ENCODE assay signal across 8 mouse cellular contexts in the genomic region with DNA sequence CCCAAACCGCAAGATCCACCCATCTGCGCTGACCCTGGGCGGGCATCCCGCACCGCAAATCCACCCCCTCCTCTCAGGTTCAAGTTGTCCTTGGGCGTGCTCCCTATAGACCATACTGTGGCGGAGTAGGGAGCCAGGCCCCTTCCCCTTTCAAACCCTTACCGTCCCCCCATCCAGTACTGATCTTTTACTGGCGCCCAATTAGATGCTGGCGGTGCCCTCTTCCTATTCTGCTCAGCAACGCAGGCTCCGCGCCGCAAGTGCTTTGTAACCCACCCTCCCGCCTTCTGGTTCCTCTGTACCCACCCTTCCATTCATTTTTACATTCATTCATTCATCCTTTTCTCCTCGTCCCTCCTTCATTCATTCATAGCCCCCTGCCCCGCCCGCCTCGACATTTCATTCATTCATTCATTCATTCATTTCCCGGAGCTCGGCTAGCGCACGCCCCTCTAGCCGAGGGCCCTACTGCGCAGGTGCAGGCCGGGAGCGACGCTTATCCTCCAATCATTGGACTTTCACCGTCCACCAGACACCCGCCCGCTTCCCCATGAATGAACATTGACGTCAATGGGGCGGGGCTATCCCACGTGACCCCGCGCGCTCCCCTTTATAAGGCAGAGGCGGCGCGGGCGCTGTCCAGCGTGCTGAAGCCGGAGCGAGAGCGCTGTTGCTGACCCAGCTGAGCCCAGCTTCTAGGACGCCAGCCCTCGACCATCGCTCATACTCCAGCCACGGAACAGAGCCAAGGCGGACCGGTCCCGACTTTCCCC. TPM values are rescaled to one million over a fixed set of nuclear protein-coding genes. Genes with fewer than 3 reads are reported as not detected.
A peak's percentile ranks its signal among the peaks of the same experiment; 100 is the strongest.
DNase-seq lines count a peak whose midpoint lies in the region; ATAC-seq and TF ChIP-seq lines count a peak whose summit lies in the region.

No protein-coding gene starts in this region.

- under 1% methylated on average over 52 of the region's 52 CpGs for WGBS in forebrain, embryonic 10.5 days
- under 1% methylated on average over 52 of the region's 52 CpGs for WGBS in heart, embryonic 15.5 days
- WGBS in liver, embryonic 12.5 days (ENCODE audit: insufficient replicate concordance) = 3% methylated on average over 52 of the region's 52 CpGs

- H3K27ac ChIP-seq in CH12.LX (ENCODE audit: insufficient read depth, low read depth) = no peak overlapping the region
- H3K27ac ChIP-seq in forebrain, embryonic 10.5 days = no peak overlapping the region
- no peak overlapping the region for H3K27ac ChIP-seq in heart, embryonic 15.5 days
- no peak overlapping the region for H3K27ac ChIP-seq in liver, embryonic 12.5 days

- no peak overlapping the region for H3K9ac ChIP-seq in CH12.LX (ENCODE audit: insufficient read depth, low read depth)
- no peak overlapping the region for H3K9ac ChIP-seq in heart, embryonic 15.5 days
- peak overlapping the region; percentile 30; the same call in 1 of the 2 replicates for H3K9ac ChIP-seq in liver, embryonic 12.5 days

- H3K79me2 ChIP-seq in CH12.LX (replicated peaks; ENCODE audit: control insufficient read depth, extremely low read depth, insufficient read depth, poor library complexity, severe bottlenecking) = no peaks in the 10 kb centered on the region

- no peak for TF ChIP-seq CTCF in CH12.LX (conservative IDR thresholded peaks at IDR 0.05 in 1 of 2, IDR thresholded peaks at IDR 0.05 in 1 of 2; ENCODE audit: low read depth in 2 of 2, low read length in 2 of 2)

- peak overlapping the region; percentile 60 for H3K4me2 ChIP-seq in CH12.LX (ENCODE audit: insufficient read depth, low read depth, poor library complexity, severe bottlenecking)
- peak overlapping the region; percentile 66 for H3K4me2 ChIP-seq in heart, embryonic 15.5 days
- peak overlapping the region; percentile 71 for H3K4me2 ChIP-seq in liver, embryonic 12.5 days

- TF ChIP-seq POLR2A in CH12.LX (IDR thresholded peaks at IDR 0.05; ENCODE audit: low read depth, low read length) = no peak; the same call in 1 of the 2 replicates

- ATAC-seq in heart, embryonic 15.5 days (replicated peaks; ENCODE audit: insufficient number of reproducible peaks, insufficient read depth, low FRiP score, low read depth) = peak; percentile 70
- ATAC-seq in liver, embryonic 12.5 days = peak; percentile 57

- H3K27me3 ChIP-seq in CH12.LX (replicated peaks) = peaks cover 66% of the 10 kb centered on the region
- H3K27me3 ChIP-seq in forebrain, embryonic 10.5 days (ENCODE audit: poor library complexity, severe bottlenecking) = peaks cover 94% of the 10 kb centered on the region
- peaks cover 78% of the 10 kb centered on the region for H3K27me3 ChIP-seq in heart, embryonic 15.5 days
- peaks cover 87% of the 10 kb centered on the region for H3K27me3 ChIP-seq in liver, embryonic 12.5 days (replicated peaks)
- H3K27me3 ChIP-seq in splenic B cell, adult 2 months (ENCODE audit: control insufficient read depth, insufficient read depth, low read length, poor library complexity, severe bottlenecking) = no peaks in the 10 kb centered on the region; the same call in none of the 2 replicates

- H3K4me3 ChIP-seq in CH12.LX (replicated peaks in 1 of 3; ENCODE audit: low read depth in 2 of 3, low read length in 2 of 3, poor library complexity in 1 of 3) = peak overlapping the region in 2 of 3 experiments; percentile 10 to 22
- H3K4me3 ChIP-seq in forebrain, embryonic 10.5 days = peak overlapping the region; percentile 61
- peak overlapping the region; percentile 37 for H3K4me3 ChIP-seq in heart, embryonic 15.5 days
- H3K4me3 ChIP-seq in liver, embryonic 12.5 days = peak overlapping the region; percentile 38

- no peak for TF ChIP-seq EP300 in CH12.LX (IDR thresholded peaks at IDR 0.05; ENCODE audit: low read length)

- peaks cover 16% of the 10 kb centered on the region for H3K9me3 ChIP-seq in CH12.LX (replicated peaks; ENCODE audit: low read length)
- H3K9me3 ChIP-seq in forebrain, embryonic 10.5 days = no peaks in the 10 kb centered on the region
- no peaks in the 10 kb centered on the region for H3K9me3 ChIP-seq in heart, embryonic 15.5 days (replicated peaks)
- H3K9me3 ChIP-seq in liver, embryonic 12.5 days (replicated peaks) = no peaks in the 10 kb centered on the region

- H3K4me1 ChIP-seq in CH12.LX (ENCODE audit: control insufficient read depth in 1 of 2, insufficient read depth in 2 of 2) = peaks cover 16 to 37% of the 10 kb centered on the region in 2 experiments
- peaks cover 59% of the 10 kb centered on the region for H3K4me1 ChIP-seq in forebrain, embryonic 10.5 days
- H3K4me1 ChIP-seq in heart, embryonic 15.5 days (replicated peaks) = peaks cover 40% of the 10 kb centered on the region
- H3K4me1 ChIP-seq in liver, embryonic 12.5 days = peaks cover 54% of the 10 kb centered on the region

- no peak for TF ChIP-seq RAD21 in CH12.LX (IDR thresholded peaks at IDR 0.05; ENCODE audit: low read depth, low read length)

- peak; percentile 96 for DNase-seq in CH12.LX (ENCODE audit: extremely low read depth)
- peak; percentile 96 for DNase-seq in c-Kit-positive CD71-negative TER-119-negative erythroid progenitor cells, embryonic 14.5 days (ENCODE audit: low read depth)
- peak; percentile 97 for DNase-seq in forebrain, embryonic 10.5 days (ENCODE audit: extremely low spot score, low spot score)
- DNase-seq in kidney, postnatal 14 days = peak; percentile 97
- DNase-seq in naive thymus-derived CD4-positive, alpha-beta T cell, adult 2 months (ENCODE audit: low read depth) = peak; percentile 94
- DNase-seq in splenic B cell, adult 2 months (ENCODE audit: low read depth, low spot score) = peak; percentile 97

- in situ Hi-C loops in CH12.LX (cut with MboI; ENCODE audit: low pct_ligation_motif_present, low pct_unique_long_range_greater_than_20kb, low sequenced_read_pairs) = loop anchor here (10.0 kb wide), 1 partner anchor 85 kb away; a partner anchor contains a TSS

- dilution Hi-C loops in CH12.LX (cut with MboI; ENCODE audit: extremely low pct_ligation_motif_present, extremely low pct_unique_long_range_greater_than_20kb, low sequenced_read_pairs) = no loop called here

- H3K36me3 ChIP-seq in CH12.LX (replicated peaks in 1 of 2; ENCODE audit: control insufficient read depth in 1 of 2, insufficient read depth in 1 of 2, low read length in 1 of 2) = peaks cover 0 to 6% of the 10 kb centered on the region in 2 experiments
- H3K36me3 ChIP-seq in forebrain, embryonic 10.5 days (replicated peaks) = 0 out of 2 replicates have a peak, but pooled peaks cover under 1% of the 10 kb centered on the region
- no peaks in the 10 kb centered on the region for H3K36me3 ChIP-seq in heart, embryonic 15.5 days
- H3K36me3 ChIP-seq in liver, embryonic 12.5 days = no peaks in the 10 kb centered on the region
- H3K36me3 ChIP-seq in splenic B cell, adult 2 months (ENCODE audit: control insufficient read depth, insufficient read depth, low read length, poor library complexity, severe bottlenecking) = no peaks in the 10 kb centered on the region

TF ChIP-seq in CH12.LX, 34 proteins besides CTCF, POLR2A, EP300 and RAD21 (continues in another document):
- TF ChIP-seq JUND (conservative IDR thresholded peaks at IDR 0.05; ENCODE audit: low read depth, low read length) (no peak), MXI1 (IDR thresholded peaks at IDR 0.05; ENCODE audit: low read depth, low read length) (peak; percentile 99), RCOR1 (conservative IDR thresholded peaks at IDR 0.05; ENCODE audit: low read depth, low read length) (no peak), USF1 (IDR thresholded peaks at IDR 0.05; ENCODE audit: low read depth, low read length) (peak; percentile 95), MAFK (IDR thresholded peaks at IDR 0.05; ENCODE audit: insufficient replicate concordance, low read length) (no peak), NELFE (IDR thresholded peaks at IDR 0.05; ENCODE audit: low read depth, low read length) (no peak)

RNA-seq across cellular contexts. Expression of a gene that starts 3.6 kb away (rescaled TPM):
- 0.38 TPM in 1 of 2 replicates, not detected in the other for total RNA-seq in CH12.LX (2012; rRNA removed)
- total RNA-seq in CH12.LX (2014; rRNA removed) = not detected in 2 replicates
- polyA plus RNA-seq in CH12.LX (2012; ENCODE audit: insufficient read length, low read depth) = not detected in 2 replicates
- 0.35 TPM in 1 of 2 replicates, not detected in the other for polyA plus RNA-seq in forebrain, embryonic 10.5 days (2016; fragmentation: Nextera tagmentation; extraction: Ambion mirVana)
- 0.10 TPM in 1 of 2 replicates, not detected in the other for polyA plus RNA-seq in heart, embryonic 15.5 days (2015; fragmentation: Nextera tagmentation; extraction: Ambion mirVana)
- polyA plus RNA-seq in liver, embryonic 12.5 days (2016; fragmentation: Nextera tagmentation; extraction: Ambion mirVana) = not detected in 2 replicates

RNA-seq across cellular contexts. Expression of a gene that starts 16.1 kb away (rescaled TPM):
- total RNA-seq in CH12.LX (2012; rRNA removed) (98.8 and 113 TPM in 2 replicates), CH12.LX (2014; rRNA removed) (68.0 and 77.8 TPM in 2 replicates)
- 102 and 115 TPM in 2 replicates for polyA plus RNA-seq in CH12.LX (2012; ENCODE audit: insufficient read length, low read depth)
- polyA plus RNA-seq in forebrain, embryonic 10.5 days (2016; fragmentation: Nextera tagmentation; extraction: Ambion mirVana) = 195 and 198 TPM in 2 replicates
- 120 and 132 TPM in 2 replicates for polyA plus RNA-seq in heart, embryonic 15.5 days (2015; fragmentation: Nextera tagmentation; extraction: Ambion mirVana)
- 119 and 121 TPM in 2 replicates for polyA plus RNA-seq in liver, embryonic 12.5 days (2016; fragmentation: Nextera tagmentation; extraction: Ambion mirVana)

RNA-seq across cellular contexts. Expression of a gene that starts 42.0 kb away (rescaled TPM):
- total RNA-seq in CH12.LX (2012; rRNA removed) (60.1 and 67.3 TPM in 2 replicates), CH12.LX (2014; rRNA removed) (36.8 and 39.6 TPM in 2 replicates)
- 83.5 and 99.2 TPM in 2 replicates for polyA plus RNA-seq in CH12.LX (2012; ENCODE audit: insufficient read length, low read depth)
- polyA plus RNA-seq in forebrain, embryonic 10.5 days (2016; fragmentation: Nextera tagmentation; extraction: Ambion mirVana) = 102 and 107 TPM in 2 replicates
- polyA plus RNA-seq in heart, embryonic 15.5 days (2015; fragmentation: Nextera tagmentation; extraction: Ambion mirVana) = 79.5 and 79.9 TPM in 2 replicates
- 67.0 and 68.7 TPM in 2 replicates for polyA plus RNA-seq in liver, embryonic 12.5 days (2016; fragmentation: Nextera tagmentation; extraction: Ambion mirVana)

RNA-seq across cellular contexts. Expression of a gene that starts 42.2 kb away (rescaled TPM):
- total RNA-seq in CH12.LX (2012; rRNA removed) = 0.34 and 0.51 TPM in 2 replicates
- 0.84 and 1.8 TPM in 2 replicates for total RNA-seq in CH12.LX (2014; rRNA removed)
- polyA plus RNA-seq in CH12.LX (2012; ENCODE audit: insufficient read length, low read depth) = 0.44 and 0.61 TPM in 2 replicates
- 0.10 and 0.17 TPM in 2 replicates for polyA plus RNA-seq in forebrain, embryonic 10.5 days (2016; fragmentation: Nextera tagmentation; extraction: Ambion mirVana)
- 1.3 and 1.4 TPM in 2 replicates for polyA plus RNA-seq in heart, embryonic 15.5 days (2015; fragmentation: Nextera tagmentation; extraction: Ambion mirVana)
- 0.19 TPM in 1 of 2 replicates, not detected in the other for polyA plus RNA-seq in liver, embryonic 12.5 days (2016; fragmentation: Nextera tagmentation; extraction: Ambion mirVana)

RNA-seq across cellular contexts. Expression of a gene that starts 43.0 kb away (rescaled TPM):
- 38.2 and 45.2 TPM in 2 replicates for total RNA-seq in CH12.LX (2012; rRNA removed)
- 8.8 and 9.9 TPM in 2 replicates for total RNA-seq in CH12.LX (2014; rRNA removed)
- 22.2 and 23.6 TPM in 2 replicates for polyA plus RNA-seq in CH12.LX (2012; ENCODE audit: insufficient read length, low read depth)
- polyA plus RNA-seq in forebrain, embryonic 10.5 days (2016; fragmentation: Nextera tagmentation; extraction: Ambion mirVana) = 35.7 and 40.7 TPM in 2 replicates
- 34.9 and 50.1 TPM in 2 replicates for polyA plus RNA-seq in heart, embryonic 15.5 days (2015; fragmentation: Nextera tagmentation; extraction: Ambion mirVana)
- polyA plus RNA-seq in liver, embryonic 12.5 days (2016; fragmentation: Nextera tagmentation; extraction: Ambion mirVana) = 17.3 and 22.1 TPM in 2 replicates
